Mouse (Mus musculus): Measurements from ENCODE around the gene Tacr2. TPM values are rescaled to one million over a fixed set of nuclear protein-coding genes. Genes with fewer than 3 reads are reported as not detected.

Gene Tacr2
- total RNA-seq, 4 experiments from 2014 or later: 0.19 to 0.71 (median 0.35) TPM

DNA sequence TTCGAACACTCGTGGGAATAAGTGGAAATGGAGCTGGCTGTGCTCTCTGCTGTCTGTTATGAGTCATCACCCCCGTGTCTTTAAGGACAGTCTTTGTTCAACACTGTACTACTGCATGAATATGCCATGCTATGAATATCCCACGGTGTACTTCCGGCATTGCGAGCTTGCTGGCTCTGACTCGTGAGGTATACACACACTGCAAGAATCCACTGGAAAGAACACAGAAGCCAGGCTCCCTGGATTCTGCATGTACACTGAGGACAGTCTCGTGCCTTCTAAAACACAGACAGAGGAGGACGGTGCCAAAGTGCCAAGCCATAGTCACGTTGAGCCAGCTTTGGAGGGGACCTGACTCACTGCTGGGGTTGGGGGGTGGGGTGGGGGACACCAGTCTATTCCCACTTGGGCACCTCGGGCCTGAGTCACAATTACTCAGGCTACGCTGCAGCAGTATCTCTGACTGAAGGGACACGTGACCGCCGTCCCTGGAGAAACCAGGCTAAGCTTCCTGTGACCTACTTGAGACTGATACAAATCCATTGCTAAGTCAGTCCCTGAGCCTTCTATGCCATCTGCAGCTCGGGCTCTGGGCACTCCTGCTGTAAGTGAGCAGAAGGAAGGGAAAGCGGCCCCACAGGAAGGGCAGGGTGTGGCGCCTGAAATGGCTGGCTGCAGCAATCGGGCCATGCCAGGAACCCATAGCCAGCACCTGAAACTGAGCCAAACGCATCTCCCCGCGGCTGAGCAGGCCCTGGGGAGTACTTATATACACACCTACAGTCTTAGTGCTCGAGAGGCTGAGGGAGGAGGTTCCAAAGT lies 48.0 kb downstream of the Tacr2 start:
- no peak for DNase-seq (ENCODE audit: low spot score in 2 of 2)

DNA sequence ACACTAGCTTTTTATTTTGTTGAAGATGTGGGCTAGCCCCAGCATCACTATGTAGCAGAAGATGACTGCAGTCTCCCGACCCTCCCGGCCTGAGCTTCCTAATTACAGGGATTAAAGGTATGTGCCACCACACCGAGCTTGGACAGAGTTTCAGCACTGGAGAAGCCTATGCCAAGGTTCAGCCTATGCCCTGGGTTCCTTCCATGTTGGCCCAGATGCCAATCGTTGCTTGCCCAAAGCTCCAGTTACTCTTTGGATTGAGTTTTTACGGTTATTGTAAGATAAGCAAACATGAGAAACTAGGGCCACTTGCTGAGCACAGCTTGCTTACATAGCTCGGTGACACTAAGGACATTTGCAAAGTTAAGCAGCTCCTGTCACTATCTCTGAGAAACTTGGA lies 52.9 kb downstream of the Tacr2 start:
- no peak for DNase-seq (ENCODE audit: low spot score in 2 of 2)

DNA sequence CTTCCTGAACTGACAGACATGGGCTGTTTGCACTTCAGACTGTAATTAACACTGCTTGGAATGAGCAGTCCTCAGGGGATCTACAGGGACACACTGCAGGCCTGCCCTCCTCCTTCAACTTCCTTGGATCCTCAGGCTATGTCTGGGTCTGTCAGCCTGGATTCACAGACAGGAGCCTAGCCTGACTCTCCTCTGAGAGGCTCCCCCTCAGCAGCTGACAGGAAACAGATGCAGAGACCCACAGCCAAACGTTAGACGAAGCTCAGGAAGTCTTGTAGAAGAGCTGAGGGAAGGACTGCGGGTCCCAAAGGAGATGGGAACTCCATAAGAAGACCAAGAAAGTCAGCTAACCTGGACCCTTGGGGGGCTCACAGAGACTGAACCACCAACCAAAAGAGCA lies 54.2 kb downstream of the Tacr2 start:
- DNase-seq (ENCODE audit: low spot score in 2 of 2): no peak

- DNase-seq (ENCODE audit: low spot score in 2 of 2): no peak
Observed at GRCm38 (mm10) chr10:62308896-62309491, 56.8 kb downstream of the Tacr2 start.

DNA sequence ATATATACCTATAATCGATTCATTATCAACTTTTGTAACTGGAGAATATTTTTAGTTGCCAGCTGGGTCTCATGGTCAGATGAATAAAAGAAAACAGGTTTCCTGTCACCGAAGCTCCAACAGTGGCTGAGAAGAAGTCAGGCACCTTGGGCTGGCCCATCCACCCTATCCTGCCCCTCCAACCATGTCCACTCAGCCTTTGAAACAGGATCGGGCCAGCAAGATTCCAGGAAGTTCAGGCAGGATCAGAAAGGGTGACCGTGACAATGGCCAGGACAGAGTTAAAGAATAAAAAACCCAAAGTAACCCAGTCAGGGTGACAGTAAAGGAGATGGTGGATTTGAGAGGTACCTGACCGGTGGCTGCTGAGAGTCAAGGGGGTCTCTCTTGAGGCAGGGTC lies 57.4 kb downstream of the Tacr2 start:
- DNase-seq (ENCODE audit: low spot score in 2 of 2): no peak

DNA sequence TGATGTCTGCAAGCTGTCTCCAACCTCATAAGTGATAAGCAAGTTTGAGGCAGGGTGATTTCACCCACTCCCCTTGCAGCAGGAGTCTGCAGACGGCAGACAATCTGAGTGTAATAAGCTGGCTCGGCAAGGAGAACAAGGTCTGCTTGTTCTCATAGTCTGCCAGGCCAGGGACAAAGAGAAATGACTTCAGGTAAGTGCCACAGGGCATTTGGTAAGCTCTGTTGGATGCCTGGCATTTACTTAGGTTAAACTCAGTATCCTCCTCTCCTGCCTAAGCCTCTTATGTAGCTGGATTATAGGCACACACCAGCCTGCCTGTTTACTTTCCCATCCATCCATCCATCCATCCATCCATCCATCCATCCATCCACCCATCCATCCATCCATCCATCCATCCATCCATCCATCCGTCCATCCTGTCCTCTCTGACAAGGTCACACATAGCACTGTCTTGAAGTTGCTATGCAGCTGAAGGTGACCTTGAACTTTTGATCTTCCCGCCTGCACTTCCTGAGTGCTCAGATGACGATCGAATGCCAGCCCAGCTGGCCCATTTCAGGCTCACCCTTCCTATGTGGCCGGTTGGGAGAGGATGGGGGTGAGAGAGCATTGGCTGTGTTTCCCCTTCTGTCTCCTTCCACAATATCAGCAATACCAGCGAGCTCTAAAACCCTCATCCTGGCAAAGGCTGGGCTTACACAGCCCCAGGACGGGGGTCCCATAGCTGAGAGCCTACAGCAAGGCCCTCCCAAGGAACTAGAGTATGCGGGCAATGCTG lies 58.2 kb downstream of the Tacr2 start:
- DNase-seq (ENCODE audit: low spot score in 2 of 2): no peak

GRCm38 (mm10) chr10:62311464-62311863 lies 59.2 kb downstream of the Tacr2 start:
- DNase-seq (ENCODE audit: low spot score in 2 of 2): no peak

GRCm38 (mm10) chr10:62313140-62313539 lies 60.9 kb downstream of the Tacr2 start:
- no peak for DNase-seq (ENCODE audit: low spot score in 2 of 2)

DNA sequence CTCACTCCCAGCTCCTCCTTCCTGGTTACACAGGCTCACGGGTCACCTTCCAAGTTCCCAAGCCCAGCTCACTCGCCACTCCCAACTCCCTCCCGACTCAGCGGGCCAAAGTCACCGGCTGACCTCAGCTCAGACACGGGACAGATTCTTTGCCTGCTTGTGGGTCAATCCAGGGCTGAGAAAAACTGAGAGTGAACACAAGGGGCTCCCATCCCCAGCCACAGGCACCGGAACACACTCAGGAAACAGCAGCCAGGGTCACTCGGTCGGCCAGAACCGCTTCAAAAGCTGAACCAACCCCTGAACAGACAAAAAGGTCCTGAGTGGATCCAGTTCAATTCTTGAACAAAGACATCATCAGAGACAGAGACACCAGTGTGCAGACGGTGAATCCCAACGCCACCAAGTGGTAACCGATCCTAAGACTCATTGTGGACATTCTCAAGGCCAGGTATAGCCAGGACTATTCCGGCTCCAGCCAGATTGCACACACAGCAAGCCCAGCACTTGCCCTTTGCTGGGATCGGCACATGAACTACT lies 61.7 kb downstream of the Tacr2 start:
- no peak for DNase-seq (ENCODE audit: low spot score in 2 of 2)

Other genes with a start within 250 kb of the Tacr2 start
- gene Neurog3, start 119.3 kb upstream of the Tacr2 start, total RNA-seq (2022): not detected
- 10 to 100 TPM; 37.3 to 46.9 (median 41.6) TPM for gene Fam241b, start 108.5 kb upstream of the Tacr2 start, total RNA-seq (2022)
- 10 to 100 TPM; 14.3 to 20.4 (median 20.4) TPM for gene Tspan15, start 21.2 kb upstream of the Tacr2 start, total RNA-seq (2022)
- gene Hk1, start 127.5 kb downstream of the Tacr2 start, total RNA-seq (2022): 100 to 1,000 TPM; 306 to 330 (median 314) TPM
- gene Hkdc1, start 170.1 kb downstream of the Tacr2 start, total RNA-seq (2022): 1 to 10 TPM; 3.2 to 6.4 (median 5.2) TPM
- 1 to 10 TPM in 3 of 4 experiments, under 1 TPM in 1; 0.92 to 1.2 (median 1.1) TPM for gene 4930507D05Rik, start 197.1 kb downstream of the Tacr2 start, total RNA-seq (2022)
- gene Supv3l1, start 197.3 kb downstream of the Tacr2 start, total RNA-seq (2022): 10 to 100 TPM; 21.6 to 27.3 (median 26.8) TPM
- gene Vps26a, start 234.4 kb downstream of the Tacr2 start, total RNA-seq (2022): 10 to 100 TPM; 45.6 to 52.7 (median 50.1) TPM